Mouse (Mus musculus) heart, adult 18-20 months (tissue): ENCODE data around the gene Capg. TPM values are rescaled to one million over a fixed set of nuclear protein-coding genes. Genes with fewer than 3 reads are reported as not detected.
A peak's percentile ranks its signal among the peaks of the same experiment; 100 is the strongest.

Experiments
- DNase-seq, 2 experiments: peaks; one replicate each; pipeline ENCODE4 v3.0.0; 2021 to 2022; ENCODE audit warnings: mixed read lengths in 1 of 2
- long read RNA-seq, 2 experiments: library from polyadenylated mRNA; stranded (forward); transcript quantifications; one replicate each; pipeline ENCODE4 v2.0.0; 2021
- total RNA-seq, 2 experiments: library from RNA; stranded (reverse); gene quantifications; 2 replicates each; pipeline ENCODE4 v1.2.3; 2021

The Capg gene
- total RNA-seq, result 10 to 100 TPM in 1 of 2 experiments, 1 to 10 TPM in 1; 9.4 to 11.9 TPM
- long read RNA-seq, experiment 1, transcript Capg-202 (10 exons, 1,400 nt), result major isoform, 5 of 9 reads
- long read RNA-seq, experiment 1, partial matches to known transcripts, result 1 of 9 reads
- long read RNA-seq, experiment 1, other reads (novel, unspliced or antisense), result 0 of 9 reads
- long read RNA-seq, experiment 2, transcript Capg-202 (10 exons, 1,400 nt), result major isoform, 6 of 8 reads
- long read RNA-seq, experiment 2, partial matches to known transcripts, result 0 of 8 reads
- long read RNA-seq, experiment 2, other reads (novel, unspliced or antisense), result 0 of 8 reads

GRCm38 (mm10) chr6:72544283-72544987 lies at the start of gene Capg:
Gene Capg, plus strand, starts transcription at chr6:72544391.
- peak; percentile 73 to 80 for DNase-seq

- DNase-seq, result no peak
Observed at GRCm38 (mm10) chr6:72498950-72499349, 45.2 kb upstream of the Capg start.

GRCm38 (mm10) chr6:72503309-72503708 lies 40.9 kb upstream of the Capg start:
- no peak for DNase-seq

- peak; percentile 49 to 63 for DNase-seq
Observed at GRCm38 (mm10) chr6:72503939-72504338, 40.3 kb upstream of the Capg start.

- no peak for DNase-seq
Observed at GRCm38 (mm10) chr6:72506104-72506503, 38.1 kb upstream of the Capg start.

GRCm38 (mm10) chr6:72508596-72508995 lies 35.6 kb upstream of the Capg start:
- DNase-seq, result peak in 1 of 2 experiments; percentile 46

DNA sequence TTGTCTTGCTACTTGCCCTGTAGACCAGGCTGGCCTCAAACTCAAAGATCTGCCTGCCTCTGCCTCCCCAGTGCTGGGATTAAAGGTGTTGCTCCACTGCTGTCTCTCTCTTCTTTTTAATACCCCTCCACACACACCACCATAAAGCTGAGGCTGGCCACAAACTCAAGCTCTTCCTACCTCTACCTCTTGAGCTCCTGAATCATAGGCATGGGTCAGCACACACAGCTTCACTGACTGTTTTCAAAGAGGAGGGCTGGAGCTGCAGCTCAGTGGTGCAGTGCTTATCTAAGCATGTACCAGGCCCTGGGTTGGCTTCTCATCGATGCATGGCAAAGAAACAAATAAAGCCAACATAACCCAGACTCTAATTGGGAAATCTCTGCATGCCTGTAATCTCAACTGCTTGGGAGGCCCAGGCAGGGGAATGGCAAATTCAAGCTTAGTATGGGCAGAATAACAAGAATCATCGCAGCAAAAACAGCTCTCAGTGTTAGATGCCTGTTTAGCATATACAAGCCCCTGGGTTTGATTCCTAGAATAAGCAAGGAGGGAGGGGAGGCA lies 34.2 kb upstream of the Capg start:
- no peak for DNase-seq

GRCm38 (mm10) chr6:72510686-72511421 lies 33.3 kb upstream of the Capg start:
- peak; percentile 57 to 66 for DNase-seq

- peak; percentile 93 for DNase-seq
Observed at GRCm38 (mm10) chr6:72512386-72513070, 31.7 kb upstream of the Capg start.

GRCm38 (mm10) chr6:72513071-72513440 lies 31.1 kb upstream of the Capg start:
- DNase-seq, result no peak

GRCm38 (mm10) chr6:72515644-72516043 lies 28.5 kb upstream of the Capg start:
- DNase-seq, result no peak

- DNase-seq, result no peak
Observed at GRCm38 (mm10) chr6:72518842-72519241, 25.3 kb upstream of the Capg start.

- no peak for DNase-seq
Observed at GRCm38 (mm10) chr6:72519303-72519702, 24.9 kb upstream of the Capg start.

DNA sequence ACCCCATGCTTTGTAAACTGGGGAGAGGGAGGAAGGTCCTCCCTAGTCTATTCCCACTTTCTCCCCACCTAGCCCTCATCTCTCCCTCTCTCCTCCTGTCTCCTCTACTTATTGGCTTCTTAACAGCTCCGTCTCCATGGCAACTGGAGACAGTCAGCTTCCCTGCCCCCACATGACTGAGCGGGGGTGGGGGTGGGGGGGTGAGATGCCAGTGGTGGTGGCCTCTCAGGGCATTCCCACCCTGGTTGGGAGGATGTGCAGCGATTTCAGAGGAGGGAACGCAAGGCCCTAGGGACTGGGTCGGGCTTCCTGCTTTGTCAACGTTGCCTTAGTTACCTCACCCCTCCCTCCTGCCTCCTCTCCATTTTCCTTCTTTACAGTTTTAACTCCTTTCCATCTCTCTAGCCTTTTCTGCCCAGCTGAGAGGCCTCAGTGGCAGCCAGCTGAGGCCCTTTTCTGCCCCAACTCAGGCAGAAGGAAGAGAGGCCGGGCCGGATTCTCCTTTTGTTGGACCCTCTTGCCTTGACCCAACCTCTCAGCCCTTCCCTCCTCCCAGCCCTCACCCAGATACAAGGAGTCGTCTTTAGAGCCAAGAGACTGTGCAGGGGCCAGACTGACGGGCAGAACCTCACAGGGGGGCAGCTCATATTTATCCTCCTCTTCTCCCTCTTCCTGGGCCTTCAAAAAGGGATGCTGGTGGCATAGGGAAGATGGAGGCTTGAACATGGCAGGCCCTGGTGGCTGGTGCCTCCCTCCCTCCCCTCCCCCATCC lies 24.1 kb upstream of the Capg start:
- peak; percentile 66 to 76 for DNase-seq

DNA sequence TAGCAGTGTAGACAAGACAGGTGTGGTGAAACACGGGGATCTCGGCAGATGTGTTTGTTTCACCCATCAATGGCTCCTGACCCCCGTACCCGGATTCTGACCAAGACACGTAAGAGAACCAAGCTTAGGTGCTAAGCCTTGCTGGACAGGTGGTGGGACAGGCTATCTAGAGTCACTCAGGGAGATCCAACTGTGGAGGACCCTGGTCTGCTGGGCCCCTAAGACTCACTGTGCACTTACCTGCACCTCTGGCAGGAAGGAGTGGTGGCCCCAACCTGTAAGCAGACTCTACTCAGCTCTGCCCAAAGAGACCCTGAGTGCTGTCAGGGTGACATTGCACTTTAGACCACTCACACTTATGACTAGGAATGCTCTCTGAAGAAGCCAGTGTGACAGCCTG lies 23.3 kb upstream of the Capg start:
- no peak for DNase-seq

DNA sequence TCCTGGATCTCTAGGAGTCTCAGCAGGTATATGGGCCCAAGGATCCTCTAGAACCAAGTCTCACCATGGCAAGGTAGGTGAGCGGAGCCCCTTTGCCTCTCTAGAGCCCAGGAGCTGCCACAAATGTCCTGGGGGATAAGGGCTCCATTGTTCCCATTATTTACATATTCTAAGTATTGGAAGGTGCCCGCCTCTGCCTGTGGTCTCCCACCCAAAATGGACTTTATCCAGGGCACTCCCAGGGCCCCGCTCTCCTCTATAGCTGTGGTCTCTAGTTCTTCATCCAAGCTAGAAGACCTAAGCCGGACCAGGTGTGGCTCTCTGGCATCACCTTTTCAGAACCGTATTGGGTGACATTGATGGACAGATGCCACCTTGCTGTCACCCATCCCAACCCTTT lies 22.6 kb upstream of the Capg start, which contains the start of gene Sh2d6:
Gene Sh2d6, minus strand, starts transcription at position 101 of the 400 bp plus-strand sequence.
- DNase-seq, result no peak

GRCm38 (mm10) chr6:72522288-72522687 lies 21.9 kb upstream of the Capg start:
- DNase-seq, result no peak

- no peak for DNase-seq
Observed at GRCm38 (mm10) chr6:72523222-72523621, 21.0 kb upstream of the Capg start.

GRCm38 (mm10) chr6:72524160-72524559 lies 20.0 kb upstream of the Capg start:
- DNase-seq, result no peak

DNA sequence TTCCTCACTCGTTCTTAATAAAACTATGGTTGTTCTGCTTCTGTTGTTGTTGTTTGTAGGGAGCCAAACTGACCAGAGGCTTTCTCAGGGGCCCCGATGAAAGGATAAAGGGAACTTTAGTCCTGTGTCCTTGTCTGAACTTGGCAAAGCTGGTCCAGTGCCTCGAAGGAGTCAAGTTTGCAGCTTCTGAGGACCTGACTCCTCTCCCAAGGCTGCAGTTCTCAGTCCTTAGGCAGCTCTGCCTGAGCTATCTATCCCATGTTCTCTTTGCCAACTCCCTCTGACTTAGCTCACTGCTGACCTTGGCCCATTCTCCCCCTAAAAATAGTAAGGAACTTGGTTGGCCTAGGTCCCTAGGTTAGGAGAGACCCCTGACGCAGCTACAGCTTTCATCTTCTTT lies 17.1 kb upstream of the Capg start:
- DNase-seq, result no peak
